Mouse (Mus musculus): Measurements from ENCODE around the gene Adamts5. TPM values are rescaled to one million over a fixed set of nuclear protein-coding genes. Genes with fewer than 3 reads are reported as not detected.

The Adamts5 gene
- polyA plus RNA-seq (2014; fragmentation: Illumina TruSeq; extraction: RNeasy Lipid Tissue Mini Kit (QIAGEN cat#74804); ENCODE audit: low replicate concordance) = 1.7 TPM

GRCm38 (mm10) chr16:85901581-85901910, at the start of gene Adamts5:
TSS of gene Adamts5 (minus strand) at chr16:85901828.

Other genes starting within 250 kb of the Adamts5 start
- gene Adamts1, start 98.7 kb downstream of the Adamts5 start, polyA plus RNA-seq (2014; fragmentation: Illumina TruSeq; extraction: RNeasy Lipid Tissue Mini Kit (QIAGEN cat#74804); ENCODE audit: low replicate concordance) = 4.2 TPM

All from small intestine, adult 10 weeks (tissue).